Mouse (Mus musculus): ENCODE results near the gene Wfdc21.

The Wfdc21 gene

GRCm38 (mm10) chr11:83796980-83797608 lies 50.4 kb downstream of the Wfdc21 start:
- no peak for DNase-seq (ENCODE audit: extremely low read depth, insufficient read length, low spot score)

- no peak for DNase-seq (ENCODE audit: extremely low read depth, insufficient read length, low spot score)
Measured at GRCm38 (mm10) chr11:83799871-83800430, 53.2 kb downstream of the Wfdc21 start.

GRCm38 (mm10) chr11:83802166-83802565 lies 55.4 kb downstream of the Wfdc21 start:
- no peak for DNase-seq (ENCODE audit: extremely low read depth, insufficient read length, low spot score)
